Mouse (Mus musculus) brain, embryonic 14.5 days (tissue): ENCODE results near the gene Elobl.

Source experiments
- CTCF ChIP-seq: fragments of 200-500 bp; IDR thresholded peaks from 2 replicates; pipeline ENCODE4 v1.5.1; 2012; ENCODE audit warnings: inconsistent platforms, mild to moderate bottlenecking, moderate library complexity, borderline replicate concordance; ENCODE audit not compliant: insufficient read depth, insufficient read length; ENCODE audit errors: extremely low read depth
- POLR2A ChIP-seq: fragments of 200-500 bp; IDR thresholded peaks from 2 replicates; pipeline ENCODE4 v1.6.1; 2012; ENCODE audit warnings: mild to moderate bottlenecking, inconsistent platforms, borderline replicate concordance; ENCODE audit not compliant: poor library complexity, insufficient read depth, insufficient read length, severe bottlenecking; ENCODE audit errors: extremely low read depth

DNA sequence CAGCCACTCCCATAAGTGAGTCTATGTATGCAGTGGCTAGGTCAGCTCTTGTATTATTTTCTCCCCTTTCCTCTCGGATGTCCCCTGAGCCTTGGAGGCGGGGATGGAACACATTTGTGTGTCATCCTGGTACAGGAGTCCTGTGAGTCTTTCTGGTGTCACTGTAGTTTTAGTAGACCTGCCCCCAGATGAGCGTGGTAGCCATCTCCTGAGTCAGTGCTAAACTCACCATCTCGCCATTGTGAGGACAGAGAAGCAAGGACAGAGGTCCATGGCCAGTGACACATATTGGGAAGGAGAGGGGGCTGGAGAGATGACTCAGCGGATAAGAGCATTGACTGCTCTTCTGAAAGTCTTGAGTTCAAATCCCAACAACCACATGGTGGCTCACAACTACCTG lies 10.5 kb upstream of the Elobl start:
- TF ChIP-seq CTCF (no peak), POLR2A (no peak)
